Mouse (Mus musculus) adrenal gland, postnatal 10 days (tissue): ENCODE results near the gene Ccdc33. TPM values are rescaled to one million over a fixed set of nuclear protein-coding genes. Genes with fewer than 3 reads are reported as not detected.
A peak's percentile ranks its signal among the peaks of the same experiment; 100 is the strongest.

Experiments
- DNase-seq: peaks from one replicate; pipeline ENCODE4 v3.0.0; 2021; ENCODE audit warnings: mixed read lengths
- total RNA-seq, 2 experiments: library from RNA; stranded (reverse); gene quantifications; 2 replicates each; pipeline ENCODE4 v1.2.3; 2021

Ccdc33 gene
- total RNA-seq, 2 experiments from 2014 or later, result 0.12 TPM; not detected in 1

GRCm38 (mm10) chr9:58091623-58092425 lies 26.8 kb downstream of the Ccdc33 start:
- peak; percentile 46 for DNase-seq

GRCm38 (mm10) chr9:58087277-58087998 lies 31.2 kb downstream of the Ccdc33 start:
- no peak for DNase-seq

GRCm38 (mm10) chr9:58086861-58087260 lies 31.8 kb downstream of the Ccdc33 start:
- DNase-seq, result no peak

- DNase-seq, result no peak
These were observed 32.4 kb downstream of the Ccdc33 start for GRCm38 (mm10) chr9:58086203-58086602.

GRCm38 (mm10) chr9:58085074-58085473 lies 33.5 kb downstream of the Ccdc33 start:
- DNase-seq, result peak; percentile 13

- no peak for DNase-seq
These were observed 34.0 kb downstream of the Ccdc33 start for GRCm38 (mm10) chr9:58084586-58084985.

- DNase-seq, result no peak
These were observed 44.1 kb downstream of the Ccdc33 start for GRCm38 (mm10) chr9:58074561-58074960.

- DNase-seq, result peak; percentile 40
These were observed 51.1 kb downstream of the Ccdc33 start for GRCm38 (mm10) chr9:58067546-58067945.

GRCm38 (mm10) chr9:58066731-58067095 lies 51.9 kb downstream of the Ccdc33 start:
- DNase-seq, result no peak

GRCm38 (mm10) chr9:58065977-58066730 lies 52.5 kb downstream of the Ccdc33 start:
- no peak for DNase-seq

- DNase-seq, result no peak
These were observed 53.1 kb downstream of the Ccdc33 start for GRCm38 (mm10) chr9:58065532-58065931.

- no peak for DNase-seq
These were observed 55.1 kb downstream of the Ccdc33 start, which contains the start of gene Stra6 for GRCm38 (mm10) chr9:58063531-58063930. Gene Stra6 (plus strand): TSS chr9:58063788.

- peak; percentile 83 for DNase-seq
These were observed 57.7 kb downstream of the Ccdc33 start for GRCm38 (mm10) chr9:58060677-58061667.

GRCm38 (mm10) chr9:58059920-58060319 lies 58.7 kb downstream of the Ccdc33 start:
- DNase-seq, result no peak

GRCm38 (mm10) chr9:58055666-58056065 lies 63.0 kb downstream of the Ccdc33 start:
- DNase-seq, result no peak

- DNase-seq, result no peak
These were observed 64.6 kb downstream of the Ccdc33 start for GRCm38 (mm10) chr9:58054032-58054431.

GRCm38 (mm10) chr9:58053544-58053943 lies 65.1 kb downstream of the Ccdc33 start:
- no peak for DNase-seq

- peak; percentile 56 for DNase-seq
These were observed 65.5 kb downstream of the Ccdc33 start for GRCm38 (mm10) chr9:58053102-58053501.

- no peak for DNase-seq
These were observed 66.7 kb downstream of the Ccdc33 start for GRCm38 (mm10) chr9:58051937-58052336.

- no peak for DNase-seq
These were observed 68.8 kb downstream of the Ccdc33 start for GRCm38 (mm10) chr9:58049861-58050260.

- DNase-seq, result no peak
These were observed 69.4 kb downstream of the Ccdc33 start for GRCm38 (mm10) chr9:58049186-58049585.
